Mouse (Mus musculus): ENCODE measurements around the gene Ephb1.

Gene Ephb1

GRCm38 (mm10) chr9:102352186-102353055 lies 2.1 kb downstream of the Ephb1 start:
- no peak for DNase-seq (ENCODE audit: low read depth, low spot score)

- no peak for DNase-seq (ENCODE audit: low read depth, low spot score)
Measured at GRCm38 (mm10) chr9:102351721-102352120, 2.8 kb downstream of the Ephb1 start.

DNA sequence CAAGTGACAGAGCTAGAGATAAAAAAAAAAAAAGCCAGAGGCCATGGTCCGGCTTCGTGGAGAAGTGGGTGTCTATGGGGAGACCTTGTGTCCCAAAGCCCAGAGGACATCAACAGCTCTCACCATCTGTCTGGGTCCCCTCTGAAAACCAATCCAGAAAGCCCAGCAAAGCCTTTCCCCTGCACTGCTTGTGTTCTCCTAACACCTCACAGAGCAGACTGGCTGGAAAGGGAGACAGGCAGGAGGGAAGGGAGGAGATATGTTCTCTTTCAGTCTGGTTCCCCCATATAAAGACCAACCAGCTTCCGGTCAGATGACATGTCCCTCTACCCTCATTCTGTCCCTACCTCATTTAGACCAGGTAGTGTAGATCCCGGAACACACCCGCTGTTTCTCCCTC lies 3.3 kb downstream of the Ephb1 start:
- no peak for DNase-seq (ENCODE audit: low read depth, low spot score)

- no peak for DNase-seq (ENCODE audit: low read depth, low spot score)
Measured at GRCm38 (mm10) chr9:102350696-102351095, 3.8 kb downstream of the Ephb1 start.

- no peak for DNase-seq (ENCODE audit: low read depth, low spot score)
Measured at GRCm38 (mm10) chr9:102350076-102350475, 4.4 kb downstream of the Ephb1 start.

DNA sequence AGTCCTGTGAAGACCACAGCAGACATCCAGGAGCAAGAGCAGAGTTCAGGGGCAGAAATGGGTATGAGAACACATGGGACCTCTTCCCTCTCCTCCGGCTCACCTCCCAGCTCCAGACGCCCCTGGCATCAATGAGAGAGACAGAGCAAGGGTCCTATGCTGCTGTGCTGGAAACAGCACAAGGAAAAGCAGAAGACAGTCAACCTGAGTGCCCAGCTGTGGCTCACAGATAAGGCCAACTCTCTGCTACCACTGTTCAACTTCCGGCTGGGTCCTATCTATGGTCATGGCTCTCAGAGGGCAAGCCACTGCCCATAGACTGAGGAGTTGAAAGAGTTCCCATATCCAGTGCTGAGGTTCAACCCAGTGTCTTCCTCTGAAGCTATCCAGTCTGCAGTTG lies 7.7 kb downstream of the Ephb1 start:
- no peak for DNase-seq (ENCODE audit: low read depth, low spot score)

GRCm38 (mm10) chr9:102345474-102345873 lies 9.0 kb downstream of the Ephb1 start:
- DNase-seq (ENCODE audit: low read depth, low spot score), result no peak

GRCm38 (mm10) chr9:102345047-102345446 lies 9.4 kb downstream of the Ephb1 start:
- no peak for DNase-seq (ENCODE audit: low read depth, low spot score)

DNA sequence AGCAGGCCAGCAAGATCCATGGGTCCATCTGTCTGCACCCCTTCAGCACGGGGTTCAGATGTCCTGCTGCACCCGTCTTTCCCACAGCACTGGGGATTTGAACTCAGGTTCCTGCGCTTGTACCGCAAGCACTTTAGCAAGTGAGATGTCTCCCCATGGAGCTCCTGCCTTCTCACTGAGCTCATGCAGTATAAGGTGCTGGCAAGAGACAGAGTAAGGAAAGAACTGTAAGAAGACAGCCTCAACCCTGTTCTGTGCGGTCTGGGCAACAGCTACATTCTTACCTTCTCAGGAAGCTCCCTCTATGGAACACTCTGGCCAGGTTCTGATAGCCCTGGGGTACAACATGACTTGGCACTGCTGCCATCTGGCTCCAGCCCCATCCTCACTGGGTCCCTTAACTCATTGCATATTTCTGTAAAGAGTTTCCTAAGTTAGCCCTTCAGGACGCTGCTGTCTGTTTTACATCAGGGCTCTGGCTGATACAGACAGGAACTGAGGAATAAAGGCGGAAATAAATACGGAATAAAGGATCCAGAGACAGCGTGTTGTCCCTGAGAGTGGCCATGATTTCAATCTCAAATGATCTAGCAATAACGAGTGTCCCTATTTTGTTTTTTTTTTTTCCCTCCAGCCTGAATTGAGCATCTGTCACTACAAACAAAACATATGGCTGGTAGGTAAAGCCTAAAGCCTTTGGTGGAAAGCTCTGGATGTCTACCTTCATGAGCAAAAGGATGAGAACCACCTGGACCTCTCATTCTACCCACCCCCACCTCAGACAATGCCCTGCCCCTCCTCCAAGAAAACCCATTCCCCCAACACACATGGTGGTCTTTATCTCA lies 10.2 kb downstream of the Ephb1 start:
- DNase-seq (ENCODE audit: low read depth, low spot score), result no peak

GRCm38 (mm10) chr9:102343061-102343460 lies 11.4 kb downstream of the Ephb1 start:
- DNase-seq (ENCODE audit: low read depth, low spot score), result no peak

GRCm38 (mm10) chr9:102342026-102342425 lies 12.5 kb downstream of the Ephb1 start:
- DNase-seq (ENCODE audit: low read depth, low spot score), result no peak

- no peak for DNase-seq (ENCODE audit: low read depth, low spot score)
Measured at GRCm38 (mm10) chr9:102340768-102341167, 13.7 kb downstream of the Ephb1 start.

DNA sequence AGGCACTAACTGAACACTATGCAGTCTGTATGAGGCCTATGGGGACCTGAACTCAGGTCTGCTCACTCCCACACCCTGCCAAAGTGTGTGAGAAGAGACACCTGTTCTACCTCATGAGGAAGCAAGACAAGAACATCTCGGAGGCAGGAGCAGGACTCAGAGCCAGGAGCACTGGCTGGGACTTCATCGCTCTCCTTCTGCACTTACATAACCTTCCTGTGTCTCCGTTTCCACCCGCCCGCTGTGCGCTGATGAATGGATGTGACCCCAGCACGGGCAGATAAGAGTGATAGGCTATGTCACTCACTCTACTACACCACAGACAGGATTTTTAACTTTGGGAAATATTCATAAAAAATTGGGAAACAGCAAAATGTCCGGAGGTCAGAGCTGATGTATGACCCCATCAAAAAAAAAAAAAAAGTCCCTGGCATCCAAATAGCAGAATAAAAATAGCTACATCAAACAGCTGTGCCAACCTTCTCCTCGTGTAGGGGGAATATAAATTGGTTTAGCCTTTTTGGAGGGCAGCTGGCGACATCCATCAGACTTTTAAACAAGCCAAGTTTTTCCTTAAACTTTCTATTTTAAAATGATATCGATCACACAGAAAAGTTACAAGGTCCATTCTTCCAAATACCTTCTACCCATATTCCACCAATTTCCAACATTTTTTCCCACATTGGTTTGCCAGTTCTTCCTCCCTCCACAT lies 18.8 kb downstream of the Ephb1 start:
- no peak for DNase-seq (ENCODE audit: low read depth, low spot score)

DNA sequence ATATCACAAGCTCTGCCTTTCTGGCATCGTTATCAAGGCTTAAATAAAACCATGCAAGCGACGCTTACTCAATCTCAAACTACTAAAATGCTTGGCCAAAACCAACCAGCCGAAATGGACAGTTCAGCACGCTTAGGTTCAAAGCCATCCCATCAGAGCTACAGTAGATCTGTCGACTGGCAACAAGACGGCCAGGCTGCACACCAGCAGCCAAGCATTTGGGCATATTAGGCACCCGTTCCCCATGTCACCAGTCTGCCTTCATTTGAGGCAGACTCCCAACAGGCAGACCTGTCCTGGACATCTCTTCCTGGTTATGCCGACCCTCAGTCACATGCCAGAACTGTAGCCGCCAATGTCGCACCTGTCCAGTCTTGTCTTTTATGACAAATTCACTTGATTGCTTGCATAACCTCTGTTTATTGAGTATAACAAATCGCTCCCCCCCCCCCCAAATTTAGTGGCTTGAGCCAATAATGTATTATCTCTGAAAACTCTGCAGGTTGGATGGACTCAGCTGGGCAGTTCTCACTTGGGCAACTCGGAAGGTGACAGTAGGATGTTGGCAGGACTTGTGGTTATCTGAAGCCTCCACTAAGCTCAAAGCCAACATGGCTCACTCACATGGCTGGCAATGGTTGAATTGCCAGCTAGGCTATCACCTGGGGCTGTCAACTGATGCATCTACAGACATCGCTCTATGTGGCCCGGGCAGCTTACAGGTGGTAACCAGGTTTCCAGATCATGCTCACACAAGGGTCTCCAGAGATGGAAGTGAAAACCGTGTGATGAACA lies 24.0 kb downstream of the Ephb1 start:
- no peak for DNase-seq (ENCODE audit: low read depth, low spot score)

GRCm38 (mm10) chr9:102327625-102328150 lies 26.8 kb downstream of the Ephb1 start:
- DNase-seq (ENCODE audit: low read depth, low spot score), result no peak

DNA sequence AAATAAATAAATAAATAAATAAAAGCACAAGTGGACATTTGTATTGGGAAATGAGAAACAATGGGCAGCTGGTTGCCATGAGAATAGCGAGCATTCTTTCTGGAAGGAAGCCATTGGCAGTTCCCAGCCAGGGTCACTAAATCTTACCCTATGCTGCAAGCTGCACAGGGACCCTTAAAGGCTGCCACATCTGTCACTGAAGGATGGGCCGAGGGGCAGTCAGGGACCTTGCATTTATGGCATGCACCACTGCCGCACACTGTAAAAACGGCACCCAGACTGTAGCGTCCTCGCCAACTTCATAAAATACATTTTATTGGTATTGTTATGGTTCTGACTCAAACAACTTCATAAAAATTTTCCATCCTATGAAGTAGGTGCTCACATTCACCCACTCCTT lies 39.1 kb downstream of the Ephb1 start:
- DNase-seq (ENCODE audit: low read depth, low spot score), result no peak

DNA sequence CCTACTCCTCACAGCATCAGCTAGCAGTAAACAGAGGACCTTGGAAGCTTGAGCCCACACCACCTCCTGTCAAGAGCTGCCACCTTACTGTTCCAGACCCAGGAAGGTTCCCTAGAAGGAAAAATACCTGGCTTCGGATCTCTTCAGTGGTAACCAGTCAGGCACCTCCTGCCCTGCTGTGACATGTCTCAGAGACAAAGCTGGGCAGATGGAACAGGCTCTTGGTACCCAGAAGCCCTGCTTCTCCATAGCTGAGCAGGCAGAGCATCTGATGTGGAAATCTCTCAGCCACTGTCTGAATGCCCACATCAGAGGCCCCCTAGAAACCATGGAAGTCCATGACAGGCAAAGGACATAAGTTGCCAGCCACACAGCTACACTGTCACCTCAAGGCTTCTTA lies 39.7 kb downstream of the Ephb1 start:
- no peak for DNase-seq (ENCODE audit: low read depth, low spot score)

DNA sequence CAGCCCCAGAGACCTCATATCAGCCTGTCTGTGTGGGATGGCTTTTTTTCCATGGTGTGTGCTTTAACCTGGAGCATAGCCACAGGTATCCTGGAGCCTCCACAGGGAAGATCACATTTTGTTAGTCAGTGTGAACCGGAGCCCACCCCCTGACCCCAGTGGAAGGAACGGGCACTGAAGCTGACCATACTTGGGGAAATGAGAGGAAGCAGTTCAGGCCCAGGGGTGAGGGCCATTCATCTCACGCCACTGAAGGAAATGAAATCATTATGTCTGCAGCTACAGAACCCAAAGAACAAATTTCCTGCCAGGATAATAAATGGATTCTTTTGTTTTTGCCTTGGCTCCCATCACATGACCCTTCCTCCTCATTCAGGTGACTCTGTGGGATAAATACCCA lies 44.1 kb downstream of the Ephb1 start:
- no peak for DNase-seq (ENCODE audit: low read depth, low spot score)

GRCm38 (mm10) chr9:102309278-102309677 lies 45.2 kb downstream of the Ephb1 start:
- no peak for DNase-seq (ENCODE audit: low read depth, low spot score)

DNA sequence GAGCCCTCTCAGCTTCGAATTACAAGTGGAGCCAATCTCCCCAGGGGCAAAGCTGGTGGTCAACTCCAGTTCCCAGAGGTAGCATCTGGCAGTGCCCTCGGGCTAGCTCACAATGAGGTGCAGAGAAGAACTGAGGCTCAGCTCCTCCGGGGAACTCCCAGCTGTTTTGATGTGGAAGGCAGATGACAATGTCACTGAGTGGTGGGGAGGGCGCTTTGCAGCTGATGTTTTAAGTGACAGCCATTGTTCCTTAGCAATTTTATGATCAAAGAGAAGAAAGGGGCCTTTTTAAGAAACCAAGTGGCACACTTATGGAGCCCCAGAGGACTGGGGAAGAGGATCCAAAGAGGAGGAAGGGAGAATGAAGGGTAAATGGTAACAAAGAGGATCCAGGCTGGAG lies 46.8 kb downstream of the Ephb1 start:
- DNase-seq (ENCODE audit: low read depth, low spot score), result no peak
